Mouse (Mus musculus): Measurements from ENCODE around the gene Mgat5.

Mgat5 gene

DNA sequence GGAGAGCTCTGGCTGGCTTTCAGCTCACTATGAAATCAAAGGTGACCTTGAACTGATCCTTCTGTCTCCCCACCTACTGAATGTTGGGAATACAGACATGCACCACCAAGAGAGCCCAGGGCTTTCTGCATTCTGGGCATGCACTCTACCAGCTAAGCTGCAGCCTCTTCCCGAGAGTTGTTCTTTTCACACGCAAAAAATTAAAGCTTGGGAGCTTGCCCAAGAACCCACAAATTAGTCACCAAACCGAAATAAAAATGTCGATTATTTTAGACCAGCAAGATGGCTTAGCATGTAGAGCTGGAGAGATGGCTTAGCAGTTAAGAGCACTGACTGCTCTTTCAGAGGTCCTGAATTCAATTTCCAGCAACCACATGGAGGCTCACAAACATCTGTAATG is 230.0 kb downstream of the Mgat5 start:
- DNase-seq (ENCODE audit: low spot score in 2 of 2): peak in 1 of 2 experiments; percentile 30

DNA sequence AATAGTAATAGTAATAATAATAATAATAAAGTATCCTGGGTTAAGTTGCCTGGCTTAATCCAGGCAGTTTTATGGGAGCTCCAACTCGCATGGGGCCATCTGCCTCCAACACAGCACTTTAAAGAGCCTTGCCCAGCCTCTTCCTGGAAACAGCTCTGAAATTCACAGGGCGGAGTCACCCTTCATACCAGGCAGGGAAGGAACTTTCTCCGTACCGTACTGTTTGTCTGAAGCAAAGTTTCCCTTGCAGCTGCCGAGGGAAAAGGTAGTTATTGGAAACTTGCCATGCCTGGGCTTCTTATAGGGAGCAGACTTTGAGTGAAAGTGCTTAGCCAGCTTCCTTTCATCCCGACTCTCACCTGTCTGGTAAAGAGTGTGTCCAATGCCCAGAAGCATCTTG is 232.3 kb downstream of the Mgat5 start:
- no peak for DNase-seq (ENCODE audit: low spot score in 2 of 2)

DNA sequence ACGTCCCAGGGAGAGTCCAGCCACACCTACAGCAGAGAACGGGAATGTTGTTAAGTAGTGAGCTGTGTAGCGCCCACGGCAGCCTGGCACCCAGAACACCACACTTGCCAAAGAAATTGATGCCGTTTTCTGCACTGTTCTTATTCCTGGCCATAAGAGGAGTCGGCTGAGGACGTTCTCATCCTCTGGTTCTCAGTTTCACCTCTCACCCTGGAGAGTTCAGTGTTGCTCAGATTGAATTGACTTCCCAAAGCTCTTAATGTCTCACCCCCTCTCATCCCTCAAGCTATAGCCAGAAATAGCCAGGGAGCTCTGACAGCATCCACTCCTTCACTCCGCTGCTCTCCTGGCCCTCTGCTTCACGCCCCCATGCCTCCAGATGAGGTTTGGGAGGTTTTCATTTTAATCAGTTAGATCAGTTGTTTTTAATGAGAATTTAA is 234.7 kb downstream of the Mgat5 start:
- peak; percentile 45 to 66 for DNase-seq (ENCODE audit: low spot score in 2 of 2)

GRCm38 (mm10) chr1:127441007-127441406 is 236.2 kb downstream of the Mgat5 start:
- DNase-seq (ENCODE audit: low spot score in 2 of 2): no peak

DNA sequence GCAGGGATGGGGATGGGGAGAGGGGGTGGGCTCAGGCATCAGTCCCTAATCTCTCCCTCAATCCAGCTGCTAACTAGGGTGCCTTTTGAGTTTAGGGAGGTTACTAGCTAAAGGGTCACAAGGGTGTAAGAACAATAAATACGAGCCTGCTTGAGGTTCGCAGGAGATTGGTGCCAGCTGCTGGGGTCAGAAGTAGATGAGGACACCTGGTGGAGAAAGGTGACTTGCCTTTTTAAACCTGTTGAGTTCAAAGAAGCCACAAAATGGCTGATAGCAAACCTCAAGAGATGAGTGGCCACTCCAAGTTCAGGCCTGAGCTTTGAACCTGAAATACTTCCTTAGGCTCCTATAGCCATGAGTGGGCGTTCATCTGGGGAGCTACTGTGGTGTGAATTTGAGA is 236.9 kb downstream of the Mgat5 start:
- DNase-seq (ENCODE audit: low spot score in 2 of 2): no peak

GRCm38 (mm10) chr1:127442880-127443877 is 238.4 kb downstream of the Mgat5 start:
- no peak for DNase-seq (ENCODE audit: low spot score in 2 of 2)

GRCm38 (mm10) chr1:127444836-127445485 is 240.1 kb downstream of the Mgat5 start:
- no peak for DNase-seq (ENCODE audit: low spot score in 2 of 2)

DNA sequence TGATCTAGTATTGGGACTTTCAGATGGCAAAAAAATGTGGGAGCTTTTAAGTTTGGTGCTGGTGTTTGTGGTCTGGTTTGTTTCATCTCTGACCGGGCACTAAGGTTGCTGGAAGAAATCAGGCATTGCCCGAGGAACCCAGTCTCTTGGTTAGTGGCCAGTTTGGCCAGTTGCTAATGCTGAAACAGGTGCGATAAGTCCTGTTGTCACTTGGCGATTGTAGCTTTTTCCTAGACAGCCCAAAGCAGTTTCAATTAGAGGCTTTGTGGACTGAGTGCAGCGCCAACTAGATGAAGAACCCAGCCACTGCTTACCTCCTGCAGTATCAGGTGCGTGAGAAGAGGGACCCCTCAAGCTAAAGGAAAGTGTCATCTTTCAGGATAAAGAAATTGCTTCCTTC is 248.6 kb downstream of the Mgat5 start:
- no peak for DNase-seq (ENCODE audit: low spot score in 2 of 2)

DNA sequence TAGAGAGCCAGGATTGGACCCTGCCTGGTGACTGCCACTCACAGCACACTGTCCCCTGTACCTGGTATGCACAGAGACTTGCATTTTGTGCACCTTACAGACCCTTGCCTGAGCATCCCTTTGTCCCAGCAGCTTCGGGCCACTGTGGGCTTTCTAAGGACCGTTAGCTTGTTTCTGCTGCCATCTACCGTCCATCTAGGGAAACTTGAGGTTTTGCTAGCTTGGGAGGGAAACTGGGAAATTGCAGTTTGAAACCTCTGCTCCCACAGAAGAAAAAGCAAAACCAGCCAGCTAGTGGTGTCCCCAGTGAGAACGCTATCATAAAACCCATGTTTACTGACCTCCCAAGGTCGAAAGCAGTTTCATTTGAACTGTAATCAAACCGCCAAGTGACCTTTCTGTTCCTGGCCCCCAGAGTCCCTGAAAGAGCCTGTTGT is 254.2 kb downstream of the Mgat5 start:
- peak in 1 of 2 experiments; percentile 26 for DNase-seq (ENCODE audit: low spot score in 2 of 2)

- no peak for DNase-seq (ENCODE audit: low spot score in 2 of 2)
Observed at GRCm38 (mm10) chr1:127459576-127459975, 254.8 kb downstream of the Mgat5 start.

GRCm38 (mm10) chr1:127461017-127461416 is 256.2 kb downstream of the Mgat5 start:
- DNase-seq (ENCODE audit: low spot score in 2 of 2): peak in 1 of 2 experiments; percentile 44

DNA sequence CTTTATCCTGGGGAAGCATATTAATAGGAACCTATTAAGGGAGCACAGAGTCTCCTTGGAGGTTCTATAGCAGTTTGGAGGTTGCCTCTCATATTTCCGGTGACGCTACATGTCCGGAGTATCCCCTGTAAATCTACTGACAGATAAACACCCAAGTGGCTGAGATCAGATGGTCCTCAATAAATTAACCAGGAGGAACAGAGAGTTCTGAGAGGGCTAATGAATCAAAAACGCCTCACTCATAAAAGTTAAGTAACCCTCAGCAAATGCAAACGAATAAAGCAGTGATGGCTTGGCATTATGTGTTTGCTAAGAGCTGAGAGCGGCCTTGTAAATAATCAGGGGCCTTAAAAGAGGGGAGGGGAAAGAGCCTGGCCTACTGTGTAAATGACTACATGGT is 259.2 kb downstream of the Mgat5 start:
- no peak for DNase-seq (ENCODE audit: low spot score in 2 of 2)

DNA sequence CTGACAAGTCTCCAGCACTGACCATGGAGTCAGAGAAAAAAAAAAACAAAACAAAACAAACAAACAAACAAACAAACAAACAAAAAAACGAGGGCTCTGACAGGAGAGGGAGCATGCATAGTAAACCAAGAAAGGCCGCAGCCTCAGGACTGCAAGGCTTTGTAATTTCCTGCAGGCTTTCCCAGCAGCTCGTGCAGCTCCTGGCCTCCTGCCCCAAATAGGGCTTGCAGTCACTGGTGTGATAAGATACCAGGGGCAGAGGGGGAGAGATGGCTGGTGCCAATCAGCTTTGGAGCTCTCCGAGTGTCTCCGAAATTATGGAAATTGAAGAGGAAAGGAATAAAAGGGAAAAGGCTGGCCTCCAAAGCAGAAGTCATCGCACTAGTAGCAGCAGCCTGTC is 260.5 kb downstream of the Mgat5 start:
- DNase-seq (ENCODE audit: low spot score in 2 of 2): no peak

- no peak for DNase-seq (ENCODE audit: low spot score in 2 of 2)
Observed at GRCm38 (mm10) chr1:127467238-127467637, 262.4 kb downstream of the Mgat5 start.

- DNase-seq (ENCODE audit: low spot score in 2 of 2): no peak
Observed at GRCm38 (mm10) chr1:127470175-127470574, 265.4 kb downstream of the Mgat5 start.

- no peak for DNase-seq (ENCODE audit: low spot score in 2 of 2)
Observed at GRCm38 (mm10) chr1:127475756-127476155, 270.9 kb downstream of the Mgat5 start.

- DNase-seq (ENCODE audit: low spot score in 2 of 2): no peak
Observed at GRCm38 (mm10) chr1:127482911-127483310, 278.1 kb downstream of the Mgat5 start.

DNA sequence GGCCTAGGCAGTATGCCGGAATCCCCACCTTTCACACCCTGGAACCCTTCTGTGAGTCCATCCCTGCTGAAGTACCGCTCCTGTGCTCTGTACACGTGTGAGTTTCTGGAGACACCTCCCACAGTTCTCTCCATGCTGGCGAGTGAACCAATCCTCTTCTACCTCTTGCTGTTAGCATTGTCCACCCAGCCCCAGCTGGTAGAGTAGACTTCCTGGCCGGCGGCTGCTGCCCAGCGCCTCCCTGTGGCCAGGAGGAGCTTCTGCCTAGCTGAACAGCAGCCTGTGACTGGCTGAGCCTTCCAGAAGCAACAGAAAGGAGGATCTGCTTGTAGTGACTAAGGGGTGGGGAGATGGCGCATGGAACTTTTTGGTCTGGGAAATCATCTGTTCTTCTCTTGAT is 279.4 kb downstream of the Mgat5 start:
- no peak for DNase-seq (ENCODE audit: low spot score in 2 of 2)

DNA sequence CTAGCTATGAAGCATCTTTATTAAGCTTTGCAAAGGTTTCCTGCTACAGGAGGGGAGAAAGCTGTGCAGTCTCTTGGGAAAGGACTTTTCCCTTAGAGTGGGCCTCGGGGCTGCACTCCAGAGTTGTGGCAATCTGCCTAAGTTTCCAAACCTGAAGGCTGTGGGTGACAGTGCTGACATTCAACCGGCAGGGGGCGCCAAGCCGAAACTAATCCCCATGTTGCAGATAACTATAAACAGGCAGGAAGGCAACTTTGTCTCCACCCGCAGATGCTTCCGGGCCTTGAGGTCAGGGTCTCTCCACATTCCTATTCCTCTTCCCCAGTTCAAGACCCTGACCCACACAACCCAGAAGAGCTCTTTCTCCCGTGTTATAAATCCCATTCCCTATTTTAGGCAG is 280.0 kb downstream of the Mgat5 start:
- DNase-seq (ENCODE audit: low spot score in 2 of 2): no peak

GRCm38 (mm10) chr1:127487161-127487560 is 282.3 kb downstream of the Mgat5 start:
- DNase-seq (ENCODE audit: low spot score in 2 of 2): no peak

GRCm38 (mm10) chr1:127496737-127497543 is 292.1 kb downstream of the Mgat5 start:
- no peak for DNase-seq (ENCODE audit: low spot score in 2 of 2)

DNA sequence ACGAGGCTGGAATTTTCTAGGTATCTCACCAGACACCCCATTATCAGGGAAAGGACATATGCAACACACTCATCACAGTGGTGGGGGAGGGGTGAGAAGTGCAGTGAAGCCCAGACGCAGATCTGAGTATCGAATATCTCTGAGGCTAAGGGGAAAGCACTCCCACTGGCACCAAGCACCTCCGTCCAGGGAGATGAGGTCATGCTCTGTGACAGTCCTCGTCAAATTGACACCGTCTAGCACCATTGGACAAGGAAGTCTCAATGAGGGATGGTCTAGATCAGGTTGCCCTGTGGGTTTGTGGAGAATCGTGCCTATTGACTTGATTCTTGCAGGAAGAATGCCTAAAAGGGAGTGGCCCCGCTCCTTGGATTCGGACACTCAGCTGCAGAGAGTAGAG is 293.9 kb downstream of the Mgat5 start:
- no peak for DNase-seq (ENCODE audit: low spot score in 2 of 2)

Measured in right cerebral cortex, postnatal 36 days (tissue).